Mouse (Mus musculus) retina, adult 2 months (tissue): Measurements from ENCODE around the gene Gnptab.
A peak's percentile ranks its signal among the peaks of the same experiment; 100 is the strongest.

ENCODE experiments used
- DNase-seq: peaks from one replicate; pipeline ENCODE4 v3.0.0-alpha.2; 2012; ENCODE audit warnings: low read depth, low spot score

Gene Gnptab

DNA sequence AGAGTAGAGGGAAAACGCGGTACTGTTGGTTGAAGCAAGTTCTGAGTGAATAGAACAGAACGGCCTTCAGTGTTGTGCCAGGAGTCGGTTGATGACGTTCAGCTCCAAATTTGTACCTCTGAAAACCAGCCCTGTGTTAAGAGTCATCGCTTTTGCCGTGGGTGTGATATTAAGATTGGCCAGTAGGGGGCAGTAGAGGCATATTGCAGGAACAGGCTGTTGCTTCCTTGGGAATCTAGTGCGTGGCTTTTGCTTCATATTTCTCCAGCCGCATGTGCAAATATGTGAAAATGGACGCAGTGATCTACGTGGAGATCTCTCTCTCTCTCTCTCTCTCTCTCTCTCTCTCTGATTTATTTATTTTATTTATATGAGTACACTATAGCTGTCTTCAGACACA lies 2.2 kb upstream of the Gnptab start:
- peak; percentile 69 for DNase-seq

DNA sequence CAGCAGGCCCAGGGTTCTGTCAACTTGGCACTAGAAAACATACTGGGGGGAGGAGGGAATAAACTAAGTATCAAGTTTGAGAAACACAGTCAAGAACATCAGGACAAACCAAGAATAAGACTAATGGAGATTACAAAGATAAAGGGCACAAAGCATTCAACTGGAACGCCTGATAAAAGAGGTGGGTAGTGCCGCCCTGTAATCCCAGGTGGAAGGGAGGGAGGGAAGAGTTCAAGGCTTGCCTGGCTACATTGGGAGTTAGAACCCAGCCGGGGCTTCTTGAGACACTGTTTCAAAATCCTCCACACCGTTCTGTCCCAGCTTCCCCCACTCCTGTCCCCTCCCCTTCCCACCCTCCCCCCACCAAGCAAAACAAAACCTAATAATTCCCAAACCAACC lies 1.3 kb upstream of the Gnptab start:
- DNase-seq = no peak

- no peak for DNase-seq
Observed at GRCm38 (mm10) chr10:88380002-88380401, 1.1 kb downstream of the Gnptab start.

DNA sequence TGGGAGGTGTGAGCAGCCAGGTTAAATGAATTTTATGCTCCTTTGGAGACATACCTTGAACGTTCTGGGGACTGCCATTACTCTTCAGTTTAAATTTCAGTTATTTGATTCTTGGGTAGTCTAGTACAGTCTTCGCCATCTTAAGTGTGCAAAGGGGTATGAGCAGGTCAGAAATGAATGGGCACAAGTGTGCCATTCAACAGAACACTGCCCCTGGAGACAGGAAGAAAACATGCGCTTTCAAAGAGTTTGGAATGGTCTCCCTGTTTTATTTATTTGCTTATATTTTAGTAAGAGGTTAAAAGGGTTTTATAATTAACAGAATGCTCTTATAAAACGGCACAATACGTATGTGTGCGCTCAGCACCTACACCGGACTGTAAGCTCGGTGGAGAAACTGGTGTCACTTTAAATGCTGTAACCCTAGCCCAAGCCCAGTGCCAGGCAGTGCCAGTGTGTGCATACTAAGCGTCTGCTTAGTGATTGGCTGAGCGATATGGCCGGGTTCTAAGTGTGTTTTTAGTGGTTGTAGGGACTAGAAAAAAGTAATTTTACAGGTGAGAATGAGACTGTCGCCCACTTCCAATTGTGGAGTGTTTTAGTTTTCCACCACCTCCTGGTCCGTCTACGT lies 1.6 kb downstream of the Gnptab start:
- DNase-seq = no peak

DNA sequence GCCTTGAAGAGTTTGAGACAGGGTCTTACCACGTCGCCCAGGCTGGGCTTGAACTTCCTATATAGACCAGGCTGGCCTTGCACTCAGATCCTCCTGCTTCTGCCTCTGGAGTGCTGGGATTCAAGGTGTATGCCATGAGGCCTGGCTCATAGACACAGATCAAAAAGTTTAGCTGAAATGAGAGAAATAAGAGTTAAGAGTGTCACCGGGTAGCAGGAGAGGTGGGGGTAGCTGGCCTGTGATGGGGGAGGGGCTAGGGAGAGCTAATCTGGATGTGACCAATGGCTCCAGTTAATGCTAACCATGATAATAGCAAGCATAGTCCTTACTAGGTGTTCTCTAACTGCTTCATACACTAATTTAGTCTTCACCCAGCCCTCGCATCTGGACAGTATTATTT lies 2.4 kb downstream of the Gnptab start:
- no peak for DNase-seq

- DNase-seq = no peak
Observed at GRCm38 (mm10) chr10:88382009-88382408, 3.1 kb downstream of the Gnptab start.

DNA sequence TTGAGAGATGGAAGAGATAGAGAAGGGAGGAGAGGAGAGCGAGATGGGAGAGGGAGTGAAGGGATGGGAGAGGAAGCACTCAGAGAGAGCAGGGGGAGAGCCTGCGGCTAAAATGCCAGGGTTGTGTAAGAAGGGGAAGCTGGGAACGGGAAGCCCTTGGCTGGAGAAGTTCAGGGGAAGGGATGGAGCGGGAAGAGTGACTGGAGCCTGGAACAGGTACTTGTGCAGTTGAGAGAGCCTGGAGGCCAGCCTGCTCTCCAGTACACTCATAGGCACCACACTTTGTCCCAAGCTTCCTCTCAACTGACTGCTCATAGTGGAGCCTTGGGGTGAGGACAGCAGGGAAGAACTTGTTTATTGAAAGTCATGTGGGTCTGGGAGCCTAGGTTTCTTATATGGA lies 4.5 kb downstream of the Gnptab start:
- no peak for DNase-seq

DNA sequence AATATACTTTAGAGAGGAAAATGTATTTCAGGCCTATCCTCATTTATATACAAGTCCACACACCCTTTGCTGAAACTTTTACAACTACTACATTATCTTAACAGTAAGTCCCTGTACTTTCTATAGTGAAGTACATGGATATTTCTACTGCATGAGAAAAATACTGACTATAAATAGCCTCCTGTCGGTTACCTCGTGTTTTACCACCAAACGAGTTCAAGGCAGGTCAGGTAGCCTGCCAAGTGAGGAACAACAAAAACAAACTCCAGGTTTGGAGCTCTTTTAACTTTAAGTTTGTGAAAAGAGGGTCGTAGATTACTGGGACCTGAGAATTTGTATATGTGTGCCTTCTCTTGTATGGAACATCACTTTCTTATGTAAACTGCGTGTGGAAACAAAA lies 5.1 kb downstream of the Gnptab start:
- no peak for DNase-seq

- DNase-seq = no peak
Observed at GRCm38 (mm10) chr10:88385290-88385689, 6.4 kb downstream of the Gnptab start.

- no peak for DNase-seq
Observed at GRCm38 (mm10) chr10:88385758-88386157, 6.8 kb downstream of the Gnptab start.

DNA sequence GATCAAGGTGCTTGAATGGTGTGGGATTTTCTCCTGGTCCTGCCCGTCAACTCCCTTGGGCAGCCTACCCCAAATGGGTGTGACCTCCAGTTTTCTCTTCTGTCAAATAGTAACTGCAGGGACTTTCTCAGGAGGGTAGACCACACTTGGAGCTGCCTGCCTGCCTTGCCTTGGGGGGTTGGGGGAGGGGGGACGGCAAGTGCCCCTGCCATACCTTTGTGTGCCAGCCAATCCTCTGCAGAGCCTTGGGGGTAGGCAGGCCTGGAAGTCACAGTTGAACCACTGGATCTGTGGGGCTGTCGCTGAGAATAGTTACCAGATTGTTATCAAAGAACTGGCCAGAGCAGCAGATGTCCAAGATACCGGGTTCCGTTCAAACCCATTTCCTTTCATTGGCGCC lies 7.3 kb downstream of the Gnptab start:
- no peak for DNase-seq

GRCm38 (mm10) chr10:88389576-88389975 lies 10.6 kb downstream of the Gnptab start:
- DNase-seq = no peak

DNA sequence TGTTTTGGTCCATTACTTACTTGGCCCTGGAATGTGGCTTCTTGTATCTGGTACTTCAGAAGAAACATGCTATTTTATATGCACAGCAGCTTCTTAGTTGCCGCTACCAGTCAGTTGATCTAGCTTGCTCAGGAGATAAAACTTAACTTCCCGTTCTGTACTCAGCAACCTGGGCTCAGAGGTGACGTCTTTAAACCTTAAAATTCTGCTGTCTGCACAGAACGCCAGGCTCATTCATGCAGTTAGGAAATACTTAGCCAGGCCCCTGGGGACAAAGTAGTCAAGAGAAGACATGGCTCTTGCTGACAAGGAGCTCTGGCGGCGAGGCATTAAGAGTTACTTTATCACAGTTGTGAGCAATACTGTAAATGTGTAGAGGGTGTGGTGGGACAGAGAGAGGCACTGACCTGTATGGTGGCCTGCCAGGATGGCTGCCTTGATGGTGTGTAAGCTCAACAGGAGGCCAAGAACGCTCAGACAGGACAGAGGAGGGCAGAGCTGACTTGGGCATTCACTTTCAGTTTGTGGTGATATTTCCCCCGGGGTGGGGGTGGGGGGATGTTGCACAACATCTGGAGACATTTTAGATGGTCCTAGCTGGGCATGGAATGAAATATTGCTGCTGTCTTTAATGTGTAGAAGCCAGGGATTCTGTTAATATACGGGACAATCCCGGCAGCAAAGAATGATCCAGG lies 11.3 kb downstream of the Gnptab start:
- no peak for DNase-seq

- no peak for DNase-seq
Observed at GRCm38 (mm10) chr10:88391495-88391894, 12.6 kb downstream of the Gnptab start.

DNA sequence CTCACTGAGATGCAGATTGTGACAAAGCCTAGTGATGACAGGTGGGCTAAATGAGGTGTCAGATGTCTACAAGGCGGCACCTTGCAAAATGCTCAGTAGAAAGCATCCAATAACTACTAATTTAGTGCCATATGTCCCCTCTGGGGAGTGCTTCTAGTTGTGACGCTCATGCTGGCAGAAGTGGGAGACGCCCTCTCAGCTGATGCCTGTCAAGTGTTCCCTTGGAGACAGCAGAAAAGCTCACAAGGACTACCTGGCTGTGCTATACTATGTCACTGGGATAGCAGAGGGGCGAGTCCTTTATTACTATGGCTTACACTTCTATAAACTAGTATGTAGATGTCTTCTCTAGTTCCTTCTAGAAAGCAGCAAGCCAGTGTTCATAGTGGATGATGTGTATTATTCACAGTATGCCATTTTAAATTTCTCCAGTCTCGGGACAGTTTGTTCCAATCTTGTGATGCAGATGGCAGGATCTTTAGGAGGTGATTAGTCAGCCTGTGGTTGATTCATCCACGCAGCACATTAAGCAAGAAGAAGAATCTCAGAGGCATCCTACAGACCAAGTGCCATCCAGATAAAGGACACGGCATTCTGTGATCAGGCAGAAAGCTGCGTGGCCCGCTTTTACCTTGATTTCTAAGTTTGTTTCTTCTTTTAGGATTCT lies 13.4 kb downstream of the Gnptab start:
- no peak for DNase-seq

- DNase-seq = no peak
Observed at GRCm38 (mm10) chr10:88398668-88399243, 19.8 kb downstream of the Gnptab start.

- no peak for DNase-seq
Observed at GRCm38 (mm10) chr10:88399271-88399670, 20.3 kb downstream of the Gnptab start.

GRCm38 (mm10) chr10:88403021-88403420 lies 24.1 kb downstream of the Gnptab start:
- DNase-seq = no peak

DNA sequence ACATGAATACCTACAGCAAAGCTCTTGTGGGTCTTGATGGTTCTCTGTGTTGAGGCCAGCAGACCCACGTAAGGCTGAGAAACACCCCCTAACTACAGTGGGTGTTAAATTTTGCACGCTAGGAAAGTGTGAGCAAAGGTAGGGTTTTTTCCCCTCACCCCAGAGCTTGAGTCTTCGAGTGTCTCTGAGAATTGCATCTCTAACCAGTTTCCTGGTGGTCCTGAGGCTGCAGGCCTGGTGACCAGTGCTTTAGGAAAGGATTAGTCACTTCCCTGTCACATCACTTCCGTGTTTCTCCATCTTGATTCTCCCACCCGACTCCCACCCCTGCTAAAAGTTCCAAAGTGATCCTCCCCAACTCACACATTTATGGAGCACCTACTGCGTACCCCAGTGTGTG lies 25.3 kb downstream of the Gnptab start:
- no peak for DNase-seq

DNA sequence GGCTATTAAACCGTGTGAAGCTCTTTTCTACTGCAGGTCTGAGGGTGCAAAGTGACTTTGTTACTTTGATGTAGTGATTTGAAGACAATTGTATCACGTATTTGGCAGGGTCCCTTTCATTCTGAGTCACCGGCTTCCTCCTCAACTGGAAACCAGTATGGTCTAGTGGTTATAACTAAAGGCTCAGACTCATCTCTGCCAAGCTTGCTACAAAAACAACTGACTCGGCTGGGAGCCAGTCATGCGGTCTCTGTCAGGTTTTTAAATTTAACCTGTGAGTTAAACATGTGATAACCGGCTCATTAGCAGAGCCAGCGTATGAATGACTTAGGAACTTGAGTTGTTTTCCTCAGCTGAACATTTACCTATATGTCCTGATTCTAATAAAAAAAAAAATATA lies 26.9 kb downstream of the Gnptab start:
- no peak for DNase-seq

DNA sequence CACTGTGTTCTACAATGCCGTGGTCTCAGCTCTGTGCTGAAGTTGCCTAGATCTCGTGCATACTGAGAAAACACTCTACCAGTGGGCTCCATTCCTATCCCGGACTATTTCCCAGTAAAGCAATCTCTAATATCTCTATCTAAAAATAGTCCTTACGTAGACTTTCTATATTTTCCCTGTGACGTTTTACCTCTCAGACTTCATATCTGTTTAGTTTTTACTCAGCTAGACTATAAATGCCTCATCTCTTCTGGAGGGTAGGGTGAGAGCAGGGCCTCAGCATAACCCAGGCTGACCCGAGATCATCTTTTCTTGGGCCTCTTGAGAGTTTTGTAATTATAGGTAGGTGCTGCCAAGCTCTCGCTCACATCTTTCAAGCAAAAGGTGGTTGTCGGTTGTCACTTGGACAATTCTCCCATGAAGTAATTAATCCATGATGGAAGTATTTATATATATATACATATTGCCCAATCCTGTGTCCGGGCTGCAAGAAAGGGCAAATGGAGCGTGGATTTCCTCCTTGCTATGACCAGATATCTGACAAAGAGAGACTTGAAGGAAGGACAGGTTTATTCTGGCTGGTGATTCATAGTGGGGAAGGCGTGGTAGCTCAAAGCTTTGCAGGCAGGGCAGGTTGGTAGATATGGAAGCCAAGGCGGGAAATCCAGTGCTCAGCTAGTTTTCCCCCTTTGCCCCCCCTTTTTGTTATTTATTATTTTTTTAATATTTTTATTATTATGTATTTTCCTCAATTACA lies 29.1 kb downstream of the Gnptab start:
- DNase-seq = no peak

DNA sequence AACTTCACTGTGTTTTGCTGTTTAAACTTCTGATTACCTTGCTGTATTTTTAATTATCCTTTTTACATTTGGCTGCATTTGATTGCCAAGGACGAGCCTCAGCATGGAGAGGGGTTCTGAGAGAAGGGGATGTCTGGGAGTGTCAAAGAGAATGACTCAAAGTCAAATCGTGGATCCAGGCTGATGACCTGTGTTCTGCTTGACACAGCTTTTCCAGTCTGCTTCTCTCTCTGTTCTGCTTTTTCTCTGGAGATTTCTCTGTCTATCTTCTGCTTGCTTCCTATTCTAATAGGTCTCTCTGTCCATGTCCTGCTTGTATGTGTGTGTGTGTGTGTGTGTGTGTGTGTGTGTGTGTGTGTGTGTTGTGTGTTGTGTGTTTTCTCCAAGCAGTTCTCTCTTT lies 30.8 kb downstream of the Gnptab start:
- DNase-seq = no peak
